Mouse (Mus musculus): ENCODE measurements around the gene Pirt. TPM values are rescaled to one million over a fixed set of nuclear protein-coding genes. Genes with fewer than 3 reads are reported as not detected.

Gene Pirt
- total RNA-seq (2014; fragmentation: Nextera tagmentation) (not detected in 2 replicates), total RNA-seq (2017) (0.05 TPM in 1 of 2 replicates, not detected in the other), polyA plus RNA-seq (2012) (not detected in 2 replicates)

GRCm38 (mm10) chr11:66911811-66912210, at the start of gene Pirt:
Pirt (plus strand) TSS chr11:66911981.
- TF ChIP-seq CTCF (IDR thresholded peaks at IDR 0.05; ENCODE audit: low read depth, low read length) (no peak), POLR2AphosphoS5 (IDR thresholded peaks at IDR 0.05; ENCODE audit: insufficient replicate concordance, low read depth, low read length) (no peak), TAL1 (conservative IDR thresholded peaks at IDR 0.05; ENCODE audit: low read depth, low read length) (no peak), GATA2 (IDR thresholded peaks at IDR 0.05; ENCODE audit: borderline replicate concordance, low read depth, low read length) (no peak), GATA1 (IDR thresholded peaks at IDR 0.05; ENCODE audit: borderline replicate concordance, low read length) (no peak)
- no peaks in the 10 kb centered on the region for H3K36me3 ChIP-seq (replicated peaks)
- DNase-seq (ENCODE audit: low spot score), result no peak
- peaks cover 41% of the 10 kb centered on the region for H3K9me3 ChIP-seq (replicated peaks)
- H3K4me3 ChIP-seq (ENCODE audit: low read depth, low read length), result no peak within 1 kb of the TSS
- H3K27me3 ChIP-seq (ENCODE audit: insufficient read depth, low read length), result no peaks in the 10 kb centered on the region
- no peaks in the 10 kb centered on the region for H3K4me1 ChIP-seq (ENCODE audit: insufficient read depth, low read depth, low read length)
- no peak for ATAC-seq (ENCODE audit: extremely low read depth, insufficient number of reproducible peaks, low FRiP score, poor library complexity, severe bottlenecking)

GRCm38 (mm10) chr11:66871701-66872100, 40.1 kb upstream of the Pirt start:
- no peak for DNase-seq (ENCODE audit: low spot score)

GRCm38 (mm10) chr11:66872773-66873470, 38.9 kb upstream of the Pirt start:
- no peak for ATAC-seq (ENCODE audit: extremely low read depth, insufficient number of reproducible peaks, low FRiP score, poor library complexity, severe bottlenecking)
- Histone ChIP-seq H3K9me3 (replicated peaks) (peaks cover 10% of the 10 kb centered on the region), H3K4me3 (ENCODE audit: low read depth, low read length) (no peak overlapping the region), H3K36me3 (replicated peaks) (no peaks in the 10 kb centered on the region), H3K27me3 (ENCODE audit: insufficient read depth, low read length) (no peaks in the 10 kb centered on the region), H3K4me1 (ENCODE audit: insufficient read depth, low read depth, low read length) (no peaks in the 10 kb centered on the region)
- DNase-seq (ENCODE audit: low spot score), result no peak
- TF ChIP-seq GATA1 (IDR thresholded peaks at IDR 0.05; ENCODE audit: borderline replicate concordance, low read length) (no peak), GATA2 (IDR thresholded peaks at IDR 0.05; ENCODE audit: borderline replicate concordance, low read depth, low read length) (no peak), POLR2AphosphoS5 (IDR thresholded peaks at IDR 0.05; ENCODE audit: insufficient replicate concordance, low read depth, low read length) (no peak), CTCF (IDR thresholded peaks at IDR 0.05; ENCODE audit: low read depth, low read length) (no peak), TAL1 (conservative IDR thresholded peaks at IDR 0.05; ENCODE audit: low read depth, low read length) (no peak)

More at GRCm38 (mm10) chr11:66871701-66872100, 40.1 kb upstream of the Pirt start:
- no peaks in the 10 kb centered on the region for H3K36me3 ChIP-seq (replicated peaks)
- no peaks in the 10 kb centered on the region for H3K27me3 ChIP-seq (ENCODE audit: insufficient read depth, low read length)
- H3K4me1 ChIP-seq (ENCODE audit: insufficient read depth, low read depth, low read length), result no peaks in the 10 kb centered on the region
- no peak overlapping the region for H3K4me3 ChIP-seq (ENCODE audit: low read depth, low read length)
- TF ChIP-seq TAL1 (conservative IDR thresholded peaks at IDR 0.05; ENCODE audit: low read depth, low read length) (no peak), GATA2 (IDR thresholded peaks at IDR 0.05; ENCODE audit: borderline replicate concordance, low read depth, low read length) (no peak), CTCF (IDR thresholded peaks at IDR 0.05; ENCODE audit: low read depth, low read length) (no peak), POLR2AphosphoS5 (IDR thresholded peaks at IDR 0.05; ENCODE audit: insufficient replicate concordance, low read depth, low read length) (no peak), GATA1 (IDR thresholded peaks at IDR 0.05; ENCODE audit: borderline replicate concordance, low read length) (no peak)
- ATAC-seq (ENCODE audit: extremely low read depth, insufficient number of reproducible peaks, low FRiP score, poor library complexity, severe bottlenecking), result no peak
- H3K9me3 ChIP-seq (replicated peaks), result peaks cover 12% of the 10 kb centered on the region

- ATAC-seq (ENCODE audit: extremely low read depth, insufficient number of reproducible peaks, low FRiP score, poor library complexity, severe bottlenecking) (no peak), DNase-seq (ENCODE audit: low spot score) (no peak)
- Histone ChIP-seq H3K27me3 (ENCODE audit: insufficient read depth, low read length) (no peaks in the 10 kb centered on the region), H3K4me1 (ENCODE audit: insufficient read depth, low read depth, low read length) (no peaks in the 10 kb centered on the region), H3K36me3 (replicated peaks) (no peaks in the 10 kb centered on the region), H3K4me3 (ENCODE audit: low read depth, low read length) (no peak overlapping the region), H3K9me3 (replicated peaks) (0 out of 2 replicates have a peak, but pooled peaks cover 10% of the 10 kb centered on the region)
- TF ChIP-seq POLR2AphosphoS5 (IDR thresholded peaks at IDR 0.05; ENCODE audit: insufficient replicate concordance, low read depth, low read length) (no peak), GATA2 (IDR thresholded peaks at IDR 0.05; ENCODE audit: borderline replicate concordance, low read depth, low read length) (no peak), GATA1 (IDR thresholded peaks at IDR 0.05; ENCODE audit: borderline replicate concordance, low read length) (no peak), CTCF (IDR thresholded peaks at IDR 0.05; ENCODE audit: low read depth, low read length) (no peak), TAL1 (conservative IDR thresholded peaks at IDR 0.05; ENCODE audit: low read depth, low read length) (no peak)
Observed at GRCm38 (mm10) chr11:66881291-66881690, 30.5 kb upstream of the Pirt start.

- ATAC-seq (ENCODE audit: extremely low read depth, insufficient number of reproducible peaks, low FRiP score, poor library complexity, severe bottlenecking), result no peak
- H3K36me3 ChIP-seq (replicated peaks), result no peaks in the 10 kb centered on the region
- TF ChIP-seq TAL1 (conservative IDR thresholded peaks at IDR 0.05; ENCODE audit: low read depth, low read length) (no peak), GATA2 (IDR thresholded peaks at IDR 0.05; ENCODE audit: borderline replicate concordance, low read depth, low read length) (no peak), CTCF (IDR thresholded peaks at IDR 0.05; ENCODE audit: low read depth, low read length) (no peak), POLR2AphosphoS5 (IDR thresholded peaks at IDR 0.05; ENCODE audit: insufficient replicate concordance, low read depth, low read length) (no peak), GATA1 (IDR thresholded peaks at IDR 0.05; ENCODE audit: borderline replicate concordance, low read length) (no peak)
- DNase-seq (ENCODE audit: low spot score), result no peak
- H3K4me1 ChIP-seq (ENCODE audit: insufficient read depth, low read depth, low read length), result no peaks in the 10 kb centered on the region
- peaks cover 15% of the 10 kb centered on the region for H3K9me3 ChIP-seq (replicated peaks)
- no peaks in the 10 kb centered on the region for H3K27me3 ChIP-seq (ENCODE audit: insufficient read depth, low read length)
- no peak overlapping the region for H3K4me3 ChIP-seq (ENCODE audit: low read depth, low read length)
Observed at GRCm38 (mm10) chr11:66882224-66883040, 29.3 kb upstream of the Pirt start.

GRCm38 (mm10) chr11:66892536-66892935, 19.2 kb upstream of the Pirt start:
- Histone ChIP-seq H3K36me3 (replicated peaks) (no peaks in the 10 kb centered on the region), H3K9me3 (replicated peaks) (peaks cover 31% of the 10 kb centered on the region), H3K4me3 (ENCODE audit: low read depth, low read length) (no peak overlapping the region; the same call in 1 of the 2 replicates), H3K4me1 (ENCODE audit: insufficient read depth, low read depth, low read length) (no peaks in the 10 kb centered on the region), H3K27me3 (ENCODE audit: insufficient read depth, low read length) (no peaks in the 10 kb centered on the region)
- ATAC-seq (ENCODE audit: extremely low read depth, insufficient number of reproducible peaks, low FRiP score, poor library complexity, severe bottlenecking) (no peak), DNase-seq (ENCODE audit: low spot score) (no peak)
- TF ChIP-seq CTCF (IDR thresholded peaks at IDR 0.05; ENCODE audit: low read depth, low read length) (no peak), GATA2 (IDR thresholded peaks at IDR 0.05; ENCODE audit: borderline replicate concordance, low read depth, low read length) (no peak), TAL1 (conservative IDR thresholded peaks at IDR 0.05; ENCODE audit: low read depth, low read length) (no peak), GATA1 (IDR thresholded peaks at IDR 0.05; ENCODE audit: borderline replicate concordance, low read length) (no peak), POLR2AphosphoS5 (IDR thresholded peaks at IDR 0.05; ENCODE audit: insufficient replicate concordance, low read depth, low read length) (no peak)
